Mouse (Mus musculus): Measurements from ENCODE around the gene S100a8.

Gene S100a8

GRCm38 (mm10) chr3:90683929-90684328 lies 15.2 kb downstream of the S100a8 start:
- DNase-seq, result no peak

GRCm38 (mm10) chr3:90686835-90687234 lies 18.1 kb downstream of the S100a8 start:
- no peak for DNase-seq

DNA sequence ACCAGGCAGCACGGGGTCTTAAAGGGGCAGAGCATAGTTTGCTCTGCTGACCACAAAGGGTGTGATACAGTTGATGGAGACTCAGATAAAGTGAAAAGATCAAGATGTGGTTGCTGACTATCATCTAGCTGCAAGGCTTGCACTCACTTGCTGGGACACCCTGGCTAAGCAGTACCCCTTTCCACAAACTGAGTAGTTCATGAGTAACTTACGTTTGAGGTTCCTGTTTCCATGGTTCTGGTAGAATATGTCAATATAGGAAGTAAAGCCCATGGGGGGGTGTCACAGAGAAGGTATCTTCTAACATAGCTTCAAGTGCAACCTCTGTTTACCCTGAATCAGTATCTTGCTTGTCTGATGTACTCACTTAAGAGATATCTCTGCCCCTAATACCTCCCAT lies 24.7 kb downstream of the S100a8 start:
- no peak for DNase-seq

GRCm38 (mm10) chr3:90695613-90696012 lies 26.8 kb downstream of the S100a8 start, which contains the start of gene S100a9:
Gene S100a9 (minus strand): TSS chr3:90695721.
- DNase-seq, result no peak

DNA sequence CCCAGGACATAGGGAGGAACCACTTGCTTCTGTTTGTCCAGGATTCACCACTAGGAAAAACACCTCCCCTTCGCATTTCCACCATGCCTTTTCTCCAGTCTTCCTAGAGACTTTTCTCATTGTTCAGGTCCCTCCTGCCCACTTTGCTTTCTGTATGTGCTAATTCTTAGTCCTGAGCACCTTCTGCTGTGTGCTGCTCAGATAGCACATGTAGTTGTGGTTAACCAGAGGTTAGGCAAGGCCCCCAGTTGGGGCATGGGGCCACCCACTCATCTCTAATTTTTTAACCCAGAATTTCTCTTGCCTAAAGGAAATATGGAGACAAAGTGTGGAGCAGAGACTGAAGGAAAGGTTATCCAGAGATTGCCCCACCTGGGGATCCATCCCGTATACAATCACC lies 33.5 kb downstream of the S100a8 start:
- DNase-seq, result no peak

GRCm38 (mm10) chr3:90708523-90709202 lies 39.9 kb downstream of the S100a8 start:
- DNase-seq, result no peak

DNA sequence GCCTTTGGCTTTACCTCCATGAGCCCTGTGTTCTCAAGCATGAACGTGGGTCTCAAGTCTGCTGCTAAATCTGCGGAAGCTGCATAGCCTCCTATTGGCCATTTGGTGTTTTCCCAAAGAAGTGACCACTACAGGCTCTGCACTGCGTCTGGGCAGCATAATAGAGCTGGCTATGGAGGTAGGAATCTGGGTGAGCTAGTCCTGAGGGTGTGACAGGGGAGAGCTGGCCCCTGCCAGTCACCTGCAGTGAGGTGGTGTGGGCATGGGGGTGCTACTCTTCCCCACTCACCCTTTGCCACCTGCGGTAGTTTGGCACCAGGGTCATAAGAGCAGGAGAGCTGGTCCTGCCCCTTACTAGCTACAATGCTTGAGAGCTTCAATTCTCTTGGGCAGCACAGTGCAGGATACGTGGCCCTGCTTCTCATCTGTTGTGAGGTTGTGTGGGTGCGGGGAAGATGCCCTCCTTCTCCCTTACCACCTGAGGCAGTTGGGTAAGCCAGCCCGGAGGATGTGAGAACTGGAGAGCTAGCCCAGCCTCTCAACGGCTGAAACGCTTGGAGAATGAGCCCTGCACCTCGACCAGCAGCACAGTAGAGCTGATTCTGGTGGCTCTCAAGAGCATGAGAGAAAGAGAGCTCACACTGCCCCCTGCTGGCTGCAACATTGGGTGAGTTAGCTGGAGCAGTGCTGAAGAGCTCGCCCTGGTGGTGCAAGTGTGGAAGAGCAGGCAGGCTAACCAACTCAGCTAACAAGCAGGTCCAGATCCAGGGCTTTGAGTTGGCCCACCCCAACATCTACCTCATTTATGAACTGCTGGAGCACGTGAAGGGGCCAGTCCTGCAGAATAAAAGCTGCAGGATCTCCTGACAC lies 41.0 kb downstream of the S100a8 start:
- peak; percentile 77 to 83 for DNase-seq
